Mouse (Mus musculus) right cerebral cortex, postnatal 25 days (tissue): ENCODE results near the gene Zfhx2.
A peak's percentile ranks its signal among the peaks of the same experiment; 100 is the strongest.
"Not testable (repeated sequence)": the region's sequence is repeated elsewhere in the genome, so short reads cannot be mapped to it uniquely, and the experiment has no call there.

Source experiments
- DNase-seq: peaks from one replicate; pipeline ENCODE4 v3.0.0; 2022

Gene Zfhx2

DNA sequence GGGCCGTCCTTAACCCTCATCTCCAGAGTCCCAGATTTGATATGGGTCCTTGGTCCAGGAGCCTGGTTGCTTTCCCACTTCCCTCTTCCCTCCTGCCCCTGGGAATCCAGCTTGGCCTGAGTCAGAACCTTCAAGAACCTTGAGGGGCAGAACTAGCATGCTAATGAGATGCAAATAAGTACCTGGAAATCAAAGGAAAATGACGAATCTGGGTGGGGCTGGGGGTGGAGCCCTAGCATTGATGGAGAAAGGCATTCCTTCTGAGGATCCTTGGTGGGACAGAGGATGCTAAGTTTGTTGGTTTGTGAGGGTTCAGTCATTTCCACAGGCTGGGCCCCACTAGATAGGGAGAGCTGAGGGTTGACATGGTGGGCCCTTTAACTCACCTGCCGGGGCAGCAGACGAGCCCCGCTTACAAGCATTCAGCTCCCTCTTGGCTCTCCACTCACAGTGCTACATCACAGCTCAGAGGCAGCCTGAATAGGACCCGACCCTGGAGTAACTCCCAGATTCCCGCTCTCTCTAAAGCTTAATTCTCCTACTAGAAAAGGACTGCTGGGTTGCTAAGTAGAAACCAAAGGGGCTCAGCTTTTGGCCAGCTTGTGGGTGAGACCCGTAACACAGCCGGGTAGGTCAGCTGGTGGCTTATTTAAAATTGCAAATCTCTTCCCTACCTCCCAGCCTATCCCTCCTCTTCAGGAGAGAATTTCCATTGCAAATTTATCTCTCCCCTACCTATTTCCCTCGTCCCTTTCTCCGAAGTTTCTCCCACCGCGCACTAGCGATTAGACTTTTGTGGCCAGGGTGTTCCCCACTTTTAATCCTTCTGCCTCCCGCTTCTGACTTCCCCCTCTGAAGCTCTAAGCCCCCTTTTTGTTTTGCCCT lies 14.4 kb downstream of the Zfhx2 start:
- DNase-seq, result no peak

DNA sequence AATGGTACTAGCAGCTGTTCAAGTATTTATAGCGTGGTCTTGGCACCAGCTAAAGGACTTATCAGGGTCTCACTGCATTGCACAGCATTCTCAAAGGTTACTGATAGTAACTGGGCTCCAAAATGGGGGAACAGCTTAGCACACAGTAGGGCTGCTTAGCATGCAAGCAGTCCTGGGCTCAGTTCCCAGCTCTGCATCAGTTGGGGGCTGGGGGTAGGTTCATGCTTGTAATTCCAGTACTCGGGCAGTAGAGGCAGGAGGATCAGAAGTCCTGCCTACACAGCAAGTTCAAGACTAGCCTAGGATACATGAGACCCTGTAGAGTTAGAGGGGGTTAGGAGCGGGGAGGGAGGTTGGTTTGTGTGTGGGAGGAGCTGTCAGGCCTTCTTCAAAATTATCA lies 15.2 kb downstream of the Zfhx2 start:
- no peak for DNase-seq

DNA sequence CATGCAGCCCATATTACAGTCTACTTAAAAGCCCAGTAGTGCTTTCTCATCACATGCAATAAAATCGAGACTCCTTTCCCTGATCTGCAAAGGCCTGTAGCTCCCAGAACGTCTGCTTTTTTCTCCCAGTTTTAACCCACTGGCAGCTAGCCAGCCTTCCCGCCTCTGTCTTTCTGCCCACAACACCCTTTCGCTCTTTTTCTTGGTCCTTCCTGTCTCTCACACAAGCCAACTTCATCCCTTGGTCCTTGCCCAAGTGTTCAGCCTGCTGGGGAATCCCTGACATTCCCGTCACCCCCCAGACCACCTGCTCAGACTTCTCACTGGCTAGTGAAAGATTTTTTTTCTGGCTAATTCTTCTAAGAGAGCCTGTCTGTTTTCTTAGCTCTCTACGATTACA lies 15.9 kb downstream of the Zfhx2 start:
- DNase-seq, result no peak

DNA sequence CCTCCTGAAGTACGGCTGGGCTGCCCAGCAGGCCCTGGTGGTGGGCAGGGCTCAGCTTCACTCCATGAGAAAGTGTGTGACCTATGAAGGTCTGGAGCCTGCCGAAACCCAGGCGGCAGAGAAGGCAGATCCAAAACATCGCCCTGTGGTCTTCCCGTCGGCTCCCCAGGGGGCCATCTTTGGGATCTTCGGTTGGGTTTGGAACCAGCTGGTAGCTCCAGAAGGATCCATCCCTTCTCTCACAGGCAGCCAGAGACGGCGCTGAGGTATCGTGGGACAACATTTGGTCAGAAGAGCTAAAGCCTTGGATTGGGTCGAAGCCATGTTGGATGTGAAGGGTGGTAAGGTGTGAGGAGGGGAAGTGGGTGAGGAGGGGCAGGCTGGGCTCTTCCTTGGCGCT lies 17.7 kb downstream of the Zfhx2 start:
- DNase-seq, result no peak

DNA sequence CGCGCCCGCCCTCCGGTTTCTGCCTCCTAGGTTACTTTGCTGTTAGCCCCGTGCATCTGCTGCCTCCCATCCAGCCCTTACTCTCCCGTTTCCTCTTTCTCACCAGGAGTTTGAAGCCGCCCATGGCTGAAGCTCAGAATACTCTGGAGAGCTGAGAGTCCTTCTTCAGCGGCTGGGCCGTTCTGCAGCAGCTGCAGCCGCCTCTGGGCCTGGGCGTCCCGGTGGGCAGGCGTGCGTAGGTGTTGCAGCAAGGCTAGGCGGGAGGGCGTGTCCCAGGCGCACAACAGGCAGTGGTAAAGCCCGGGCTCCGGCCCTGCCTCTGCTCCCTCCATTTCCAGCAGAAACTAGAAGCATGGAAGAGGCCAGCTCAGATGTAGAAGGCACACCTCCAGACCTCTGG lies 20.4 kb downstream of the Zfhx2 start:
- DNase-seq, result no peak

DNA sequence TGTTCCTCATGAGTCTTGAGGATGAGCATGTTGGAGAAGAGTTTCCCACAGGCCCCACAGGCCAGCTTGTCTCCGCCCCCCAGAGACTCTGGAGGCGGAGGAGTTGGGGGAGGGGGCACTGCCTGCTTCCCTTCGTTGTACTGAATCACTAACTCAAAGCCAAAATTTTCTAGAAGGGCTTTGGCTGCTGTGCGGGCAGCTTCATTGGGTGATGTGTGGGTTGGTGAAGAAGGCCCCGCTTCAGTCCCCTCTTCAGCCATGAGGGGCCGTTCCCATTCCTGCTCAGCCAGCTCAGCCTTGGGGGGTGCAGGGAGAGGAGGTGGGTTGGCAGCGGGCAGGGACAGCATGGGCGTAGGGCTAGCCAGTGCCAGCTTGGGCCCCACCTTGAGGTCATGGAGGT lies 26.1 kb downstream of the Zfhx2 start:
- DNase-seq, result no peak

DNA sequence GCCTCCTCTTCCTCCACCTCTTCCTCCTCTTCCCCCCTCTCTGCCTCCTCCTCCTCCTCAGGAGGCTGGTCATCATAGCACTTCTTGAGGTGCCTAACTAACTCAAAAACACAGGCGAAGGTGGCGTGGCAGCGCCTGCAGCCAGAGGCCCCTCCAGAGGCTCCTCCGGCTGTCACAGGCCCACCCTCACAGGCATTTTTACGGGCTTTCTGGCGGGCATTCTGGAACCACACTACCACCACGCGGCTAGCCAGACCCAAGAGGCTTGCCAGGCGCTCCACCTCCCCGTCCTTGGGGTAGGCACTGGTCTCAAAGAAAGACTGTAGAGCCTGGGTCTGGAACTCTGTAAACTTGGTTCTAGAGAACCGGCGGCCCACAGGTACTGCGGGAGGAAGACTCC lies 26.7 kb downstream of the Zfhx2 start:
- no peak for DNase-seq

DNA sequence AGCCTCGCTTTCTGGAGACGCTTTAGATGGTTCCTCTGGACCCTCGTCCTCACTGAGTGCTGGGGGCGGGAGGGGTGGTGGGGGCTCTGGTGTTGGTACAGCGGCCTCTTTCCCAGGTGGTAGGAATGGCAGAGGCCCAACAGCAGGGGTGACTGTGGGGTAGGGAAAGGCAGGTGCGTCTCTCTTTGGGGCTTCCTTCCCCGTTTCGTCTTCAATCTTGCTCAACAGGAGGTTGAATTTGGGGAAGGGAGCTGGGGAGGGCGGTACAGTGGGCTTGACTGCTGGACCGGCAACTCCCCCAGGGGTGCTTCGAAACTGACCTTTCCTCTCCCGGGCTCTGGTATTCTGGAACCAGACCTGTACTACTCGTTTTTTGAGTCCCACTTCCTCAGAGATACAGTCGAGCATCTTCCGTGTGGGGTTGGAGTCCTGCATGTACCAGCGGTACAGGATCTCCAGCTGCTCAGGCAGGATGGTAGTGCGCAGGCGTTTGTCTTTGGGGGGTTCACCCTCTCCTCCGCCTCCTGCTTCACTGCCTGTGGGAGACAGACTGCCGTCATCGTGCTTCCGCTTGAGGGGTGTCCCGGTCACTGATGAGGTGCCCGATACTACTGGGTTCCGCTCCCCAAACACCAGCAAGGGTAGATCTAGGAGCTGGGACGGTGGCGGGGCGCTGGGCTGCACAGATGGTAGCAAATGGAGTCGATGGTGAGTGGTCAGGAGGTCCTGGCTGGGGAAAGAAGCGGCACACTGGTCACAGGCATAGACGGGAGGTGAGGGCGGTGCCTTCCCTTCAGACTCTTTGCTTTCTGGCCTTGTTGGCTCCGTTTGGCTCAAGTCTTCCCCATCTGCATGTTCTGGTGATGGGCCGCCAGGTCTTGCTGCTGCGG lies 27.4 kb downstream of the Zfhx2 start:
- DNase-seq, result no peak

DNA sequence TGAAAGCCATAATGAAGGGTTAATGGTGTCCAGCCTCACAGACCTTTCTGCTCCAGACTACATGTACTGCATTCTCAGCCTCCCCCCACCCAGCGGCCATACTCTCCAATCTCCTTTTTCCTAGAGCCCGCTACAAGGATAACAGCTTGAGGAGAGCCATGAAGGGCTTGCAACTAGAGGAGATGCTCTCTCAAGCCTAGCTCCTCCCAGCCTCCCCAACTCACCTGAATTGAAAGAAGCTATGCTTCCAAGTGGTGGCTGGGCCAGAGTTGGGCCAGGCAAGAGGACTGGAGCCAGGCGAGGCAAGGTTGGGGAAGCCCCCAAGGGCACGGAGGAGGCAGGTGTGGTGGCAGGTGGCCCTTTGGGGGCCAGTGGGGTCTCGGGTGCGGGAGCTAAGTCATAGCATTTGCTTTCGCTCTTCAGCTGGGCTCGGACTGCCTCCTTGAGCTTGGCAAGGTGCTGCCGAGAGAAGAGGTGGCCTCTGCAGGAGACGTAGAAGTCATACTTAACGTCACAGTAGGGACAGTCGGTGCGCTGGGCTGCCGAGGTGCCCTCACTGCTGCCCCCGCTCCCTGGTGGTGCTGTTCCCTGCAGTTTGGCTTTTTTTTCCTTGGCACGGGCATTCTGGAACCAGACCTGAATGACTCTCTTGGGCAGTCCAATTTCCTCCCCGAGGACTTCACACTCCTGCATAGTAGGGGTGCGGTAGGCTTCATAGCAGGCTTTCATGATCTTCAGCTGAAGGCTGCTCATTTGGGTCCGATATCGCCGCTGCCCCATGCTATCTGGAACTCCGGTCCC lies 28.3 kb downstream of the Zfhx2 start:
- no peak for DNase-seq

DNA sequence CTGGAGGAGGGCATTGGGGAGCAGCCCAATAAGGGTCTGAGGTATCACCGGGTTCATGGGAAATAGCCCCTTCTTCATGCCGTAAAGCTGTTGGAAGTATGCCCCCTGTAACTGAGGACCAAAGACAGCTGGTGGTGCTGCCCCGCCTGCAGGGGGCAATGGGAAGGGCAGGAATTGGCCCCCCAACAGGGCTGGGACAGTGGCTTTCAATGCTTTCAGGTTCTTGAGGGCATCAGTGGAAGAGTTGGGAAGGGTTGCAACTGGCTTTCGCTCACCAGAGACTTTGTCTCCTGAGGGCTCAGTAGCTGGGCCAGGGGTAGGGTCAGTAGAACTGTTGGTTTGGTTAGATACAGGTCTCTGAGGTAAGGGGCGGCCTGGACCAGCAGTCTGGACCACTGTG lies 29.0 kb downstream of the Zfhx2 start:
- DNase-seq, result no peak

DNA sequence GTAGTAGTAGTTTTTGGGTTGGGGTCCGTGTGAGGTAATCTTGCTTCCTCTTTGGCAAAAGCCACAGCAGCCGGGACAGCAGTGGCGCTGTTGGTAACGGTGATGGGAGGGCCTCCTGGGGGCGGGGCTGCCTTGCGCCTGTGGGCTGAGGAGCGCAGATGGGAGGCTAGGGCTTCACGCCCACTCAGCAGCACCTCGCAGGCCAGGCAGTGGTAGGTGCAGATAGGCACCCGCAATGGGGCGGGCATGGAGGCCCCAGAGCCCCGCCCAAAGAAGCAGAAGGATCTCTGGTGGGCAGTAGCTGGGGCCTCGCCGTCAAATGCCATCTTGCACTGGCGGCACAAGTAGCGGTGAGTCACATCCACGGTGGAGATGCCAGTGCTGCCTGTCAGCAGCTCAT lies 29.5 kb downstream of the Zfhx2 start:
- DNase-seq, result no peak

DNA sequence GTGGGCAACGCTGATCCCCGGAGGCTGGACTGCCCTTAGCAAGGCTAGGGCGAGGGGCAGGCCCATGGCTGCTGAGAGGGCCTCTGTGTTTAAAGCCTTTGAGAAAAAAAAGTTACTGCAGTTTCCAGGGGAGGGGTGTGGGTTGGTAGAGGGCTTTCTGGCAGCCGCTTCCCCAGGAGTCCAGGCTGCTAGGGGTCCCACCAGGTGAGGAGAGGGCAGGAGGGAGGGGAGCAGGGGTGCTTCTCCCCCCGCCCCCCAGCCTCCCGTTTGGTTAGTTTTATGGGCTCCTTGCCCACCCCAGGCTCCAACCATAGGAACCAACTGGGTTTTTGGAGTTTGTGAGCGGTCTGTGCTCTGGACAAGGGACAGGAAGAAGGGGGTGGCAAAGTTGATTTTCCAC lies 30.3 kb downstream of the Zfhx2 start:
- DNase-seq, result no peak

DNA sequence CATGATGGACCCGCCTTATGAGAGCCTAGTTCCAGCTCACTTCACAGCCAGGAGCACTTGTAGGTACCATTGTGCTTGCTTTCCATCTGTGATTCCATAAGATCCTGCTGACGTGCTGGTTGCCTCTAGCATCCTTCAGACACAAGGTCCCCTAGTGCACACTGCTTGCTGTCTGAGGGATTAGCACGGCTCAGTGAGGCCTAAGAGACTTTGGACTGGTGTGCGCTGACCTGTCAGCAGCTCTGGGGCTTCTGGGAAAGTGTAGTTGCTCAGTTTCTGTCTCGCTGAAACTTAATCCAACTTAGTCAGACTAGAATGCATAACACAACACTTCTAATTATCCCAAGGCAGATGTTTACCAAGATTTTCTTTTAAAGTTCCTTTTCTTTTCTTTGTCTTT lies 32.2 kb downstream of the Zfhx2 start:
- DNase-seq, result no peak

DNA sequence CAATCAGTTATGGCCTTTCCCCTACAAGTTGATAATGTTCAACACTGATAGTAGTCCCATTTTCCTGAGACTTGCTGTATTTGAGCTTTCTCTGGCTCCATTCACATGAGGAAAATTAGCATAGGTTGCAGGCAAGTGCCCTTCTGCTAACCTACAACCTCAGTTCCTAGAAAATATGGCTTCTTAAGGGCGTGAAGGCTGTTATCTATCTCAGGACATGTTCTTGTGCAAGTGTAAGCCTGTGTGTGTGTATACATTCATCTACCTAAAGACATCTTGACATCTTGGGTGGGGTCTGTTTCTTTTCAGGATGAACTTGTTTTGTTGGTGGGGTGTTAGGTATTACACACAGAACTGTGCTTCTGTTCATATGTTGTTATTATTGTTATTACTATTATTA lies 33.1 kb downstream of the Zfhx2 start:
- no peak for DNase-seq

DNA sequence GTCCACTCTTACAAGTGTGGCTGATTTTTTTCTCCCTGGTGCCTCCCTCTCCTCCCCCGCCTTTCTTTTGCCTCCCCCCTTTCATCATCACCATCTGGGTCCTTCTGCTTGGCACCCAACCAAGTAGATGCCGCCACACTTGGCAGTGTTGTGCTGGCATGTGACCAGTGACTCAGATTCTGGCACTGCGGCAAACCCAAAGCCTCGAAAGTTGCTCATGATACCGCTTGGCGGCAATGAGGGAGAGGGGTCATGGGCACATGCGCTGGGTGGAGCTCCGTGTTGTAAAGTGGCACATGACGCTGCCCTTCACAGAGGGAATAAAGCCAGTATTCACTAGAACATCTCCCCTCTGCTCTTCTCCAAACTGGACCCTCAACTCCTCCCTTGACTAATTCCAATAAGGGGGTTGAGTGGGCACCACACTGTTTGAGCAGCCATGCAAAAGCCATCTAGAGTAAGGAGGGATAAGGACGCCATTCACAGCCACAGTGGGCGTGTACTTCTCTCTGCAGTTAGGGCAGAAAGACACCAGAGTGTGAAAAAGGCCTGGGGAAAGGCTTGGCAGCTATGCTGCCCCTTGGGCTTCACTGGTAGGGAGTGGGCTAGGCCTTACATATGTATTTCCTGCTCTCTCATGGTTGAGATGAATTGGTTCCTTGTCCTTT lies 36.8 kb downstream of the Zfhx2 start:
- DNase-seq, result peak; percentile 83

DNA sequence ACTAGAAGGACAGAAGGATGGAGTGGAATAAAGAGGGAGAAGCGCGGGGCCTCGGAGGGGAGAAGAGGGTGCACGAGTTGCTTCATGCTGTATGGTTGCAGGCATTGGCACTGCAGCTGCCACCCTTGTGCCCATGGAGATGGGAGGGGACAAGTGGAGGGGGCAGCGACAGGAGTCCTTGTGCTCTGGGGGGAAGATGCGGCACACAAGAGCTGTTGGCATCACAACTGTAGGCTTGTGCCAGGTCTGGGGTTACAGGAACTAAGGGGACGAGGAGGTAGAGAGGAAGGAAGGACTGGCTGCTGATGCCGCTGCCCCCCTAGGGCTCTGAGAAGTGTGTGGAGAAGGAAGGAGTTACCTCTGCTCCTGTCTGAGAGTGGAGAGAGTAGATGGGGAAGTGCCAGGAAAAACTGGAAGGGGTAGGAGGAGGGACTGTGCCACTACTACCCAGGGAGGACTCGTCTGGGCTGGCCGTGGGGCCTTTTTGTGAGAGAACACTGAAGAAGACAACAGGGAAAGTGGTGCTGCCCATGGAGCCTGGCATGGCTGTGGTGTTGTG lies 37.9 kb downstream of the Zfhx2 start:
- no peak for DNase-seq

DNA sequence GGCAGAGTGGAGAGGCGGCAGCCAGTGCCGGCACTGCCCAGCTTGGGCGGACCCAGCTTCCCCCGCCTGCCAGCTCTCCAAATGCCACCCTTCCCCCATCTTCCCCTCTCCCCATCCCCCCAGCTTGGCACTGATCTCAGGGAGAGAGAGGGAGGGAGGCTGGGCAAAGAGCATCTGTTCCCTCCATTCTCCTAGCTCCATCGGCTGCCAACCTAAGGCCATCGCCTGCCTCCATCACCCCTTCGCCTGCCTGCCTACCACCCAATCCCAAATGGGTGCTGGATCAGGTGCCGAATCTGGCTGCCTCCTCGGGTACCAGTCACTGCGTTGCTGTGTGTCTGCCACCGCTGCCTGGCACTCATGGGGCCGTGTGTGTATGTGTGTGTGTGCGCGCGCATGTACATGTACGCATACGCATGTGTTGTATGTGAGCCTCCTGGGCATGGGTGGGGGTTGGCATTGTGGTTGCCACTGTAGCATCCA lies 38.4 kb downstream of the Zfhx2 start:
- DNase-seq, result peak; percentile 79

DNA sequence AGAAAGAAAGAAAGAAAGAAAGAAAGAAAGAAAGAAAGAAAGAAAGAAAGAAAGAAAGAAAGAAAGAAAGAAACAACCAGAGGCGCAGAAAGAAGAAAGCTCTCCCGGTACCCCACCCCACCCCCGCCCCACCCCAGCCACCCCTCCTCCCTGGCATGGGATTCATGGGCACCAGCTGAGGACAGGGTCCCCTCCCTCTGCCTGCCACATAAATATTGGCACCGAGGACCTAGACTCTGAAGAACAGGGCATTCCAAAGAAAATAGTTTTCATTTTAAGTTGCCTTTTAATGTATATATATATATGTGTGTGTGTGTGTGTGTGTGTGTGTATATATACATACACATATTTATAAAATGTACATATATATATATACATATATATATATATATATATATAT lies 39.1 kb downstream of the Zfhx2 start:
- no peak for DNase-seq

DNA sequence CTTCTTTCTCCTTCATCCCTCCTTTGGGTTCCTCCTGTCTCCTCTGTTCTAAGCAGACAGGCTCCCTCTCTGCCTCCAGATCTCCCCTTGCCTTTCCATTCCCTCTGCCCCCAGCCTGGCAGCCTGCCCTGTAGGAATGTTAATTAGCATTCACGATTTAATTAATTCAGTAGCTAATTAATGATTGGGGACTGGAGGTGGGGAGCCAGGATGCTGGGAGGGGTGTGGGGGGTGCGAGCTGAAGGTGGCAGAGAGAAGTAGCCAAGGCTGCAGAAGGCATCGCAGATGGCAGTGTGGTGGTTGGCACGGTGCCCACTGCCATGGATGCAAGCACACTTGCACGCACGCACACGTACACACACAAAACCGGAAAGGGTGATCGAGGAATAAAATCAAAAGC lies 39.6 kb downstream of the Zfhx2 start:
- DNase-seq, result no peak

DNA sequence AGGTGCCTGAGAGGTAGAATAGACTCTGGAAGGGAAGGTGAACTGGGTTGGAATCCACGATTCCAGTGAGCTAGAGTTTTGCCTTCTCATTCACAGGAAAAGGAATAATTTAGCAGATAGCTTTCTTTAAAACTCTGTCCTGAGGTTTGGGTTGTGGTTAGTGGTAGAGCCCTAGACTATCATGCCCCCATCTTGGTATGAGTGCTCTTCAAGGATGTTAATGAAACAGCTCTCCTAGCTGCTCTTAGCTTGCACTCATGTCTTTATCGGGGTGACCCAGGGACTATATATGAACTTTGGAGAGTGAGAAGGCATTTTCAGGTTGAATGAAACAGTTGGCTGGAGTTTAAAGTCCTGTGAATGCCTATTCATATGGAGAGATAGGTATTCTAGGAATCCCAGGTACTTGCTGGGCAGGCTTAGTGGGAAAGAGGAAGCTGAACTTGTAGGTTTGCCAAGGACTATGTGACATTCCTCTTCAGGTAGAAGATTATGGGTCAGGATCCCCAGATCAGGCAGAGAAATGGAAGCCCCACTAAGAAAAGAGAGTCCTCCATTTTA lies 44.1 kb downstream of the Zfhx2 start:
- DNase-seq, result no peak

DNA sequence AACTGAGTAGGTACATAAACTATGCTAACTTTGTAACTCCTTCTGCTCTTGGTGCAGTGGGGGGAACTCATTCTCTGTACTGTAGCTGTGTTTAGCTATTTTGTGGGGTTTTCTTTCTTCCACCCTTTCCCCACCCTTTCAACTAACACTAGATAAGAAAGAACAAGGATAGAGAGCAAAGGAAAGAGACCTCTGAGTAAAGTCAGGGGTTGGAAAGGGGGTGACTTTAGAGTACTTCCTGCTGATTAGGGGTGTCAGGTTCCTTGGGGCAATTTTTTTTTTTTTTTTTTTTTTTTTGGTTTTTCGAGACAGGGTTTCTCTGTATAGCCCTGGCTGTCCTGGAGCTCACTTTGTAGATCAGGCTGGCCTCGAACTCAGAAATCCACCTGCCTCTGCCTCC lies 48.4 kb downstream of the Zfhx2 start:
- DNase-seq, result not testable (repeated sequence)

DNA sequence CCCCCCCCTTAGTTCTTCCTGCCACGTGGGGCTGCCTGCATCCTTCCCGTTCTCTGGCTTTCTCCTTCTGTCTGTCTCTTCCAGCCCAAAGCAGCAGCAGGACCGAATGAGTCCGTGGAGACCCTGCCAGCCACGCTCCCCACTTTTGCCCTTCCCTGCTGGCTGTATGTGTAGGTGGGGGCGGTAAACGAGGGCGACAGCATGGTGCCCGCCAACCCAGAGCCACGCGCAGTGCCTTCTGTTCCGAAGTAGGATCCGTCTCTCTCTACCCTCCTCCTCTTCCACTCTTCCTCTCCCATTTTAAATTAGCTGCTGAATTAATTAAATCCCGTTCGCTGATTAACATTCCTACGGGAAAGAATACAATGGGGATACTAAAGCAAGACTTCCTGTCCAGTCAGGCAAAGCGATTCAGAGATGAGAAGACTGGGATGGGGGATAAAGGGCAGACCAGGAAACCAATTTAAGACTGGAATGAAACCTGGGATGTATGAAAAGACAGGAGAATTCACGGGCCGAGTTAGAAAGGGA lies 59.4 kb downstream of the Zfhx2 start:
- DNase-seq, result no peak
